Mouse (Mus musculus) kidney, adult 2 months (tissue): Measurements from ENCODE around the gene Gpc6.

ENCODE experiments used
- CTCF ChIP-seq: fragments of 200-500 bp; conservative IDR thresholded peaks from 2 replicates; pipeline ENCODE4 v1.5.1; 2011; ENCODE audit warnings: low read depth, mild to moderate bottlenecking, control low read depth, low read length, moderate library complexity, mixed read lengths; ENCODE audit not compliant: insufficient read depth, insufficient read length
- POLR2A ChIP-seq: fragments of 200-500 bp; IDR thresholded peaks from one replicate; pipeline ENCODE4 v1.6.1; 2011; ENCODE audit warnings: low read depth, low read length, control low read depth

GRCm38 (mm10) chr14:117651938-117652337 lies 726.8 kb downstream of the Gpc6 start:
- TF ChIP-seq CTCF (no peak), POLR2A (no peak)
